Mouse (Mus musculus) C2C12 (cell line): ENCODE data around the gene Veph1. TPM values are rescaled to one million over a fixed set of nuclear protein-coding genes. Genes with fewer than 3 reads are reported as not detected.

ENCODE experiments used
- H3K27me3 ChIP-seq: one replicate; pipeline ENCODE4 v1.6.1; 2011; ENCODE audit not compliant: control insufficient read depth, insufficient read depth, insufficient read length
- H3K36me3 ChIP-seq: one replicate; pipeline ENCODE4 v1.6.1; 2011; ENCODE audit not compliant: control insufficient read depth, insufficient read depth
- H3K4me3 ChIP-seq: one replicate; pipeline ENCODE4 v1.5.1; 2011; ENCODE audit warnings: mild to moderate bottlenecking, control low read depth; ENCODE audit not compliant: poor library complexity, insufficient read depth, severe bottlenecking
- H3K79me2 ChIP-seq: one replicate; pipeline ENCODE4 v1.6.1; 2011; ENCODE audit not compliant: control insufficient read depth, insufficient read depth
- H3K79me3 ChIP-seq: one replicate; pipeline ENCODE4 v1.6.1; 2011; ENCODE audit warnings: low read depth, control low read depth
- H3ac ChIP-seq: one replicate; pipeline ENCODE3; 2011; ENCODE audit warnings: low read depth; ENCODE audit not compliant: control insufficient read depth, insufficient read length
- CEBPB ChIP-seq: IDR thresholded peaks from one replicate; pipeline ENCODE4 v1.6.1; 2011; ENCODE audit warnings: low read depth, mild to moderate bottlenecking, control low read depth, moderate library complexity
- CTCF ChIP-seq: IDR thresholded peaks from one replicate; pipeline ENCODE4 v1.5.1; 2011; ENCODE audit not compliant: control insufficient read depth, insufficient read depth, insufficient read length
- FOSL1 ChIP-seq: IDR thresholded peaks from one replicate; pipeline ENCODE4 v1.8.0; 2011; ENCODE audit warnings: mild to moderate bottlenecking, low read length; ENCODE audit not compliant: poor library complexity, insufficient read depth, severe bottlenecking
- MAX ChIP-seq: IDR thresholded peaks from one replicate; pipeline ENCODE4 v1.6.1; 2011; ENCODE audit warnings: mild to moderate bottlenecking, control low read depth
- MYOD1 ChIP-seq: IDR thresholded peaks from one replicate; pipeline ENCODE4 v1.6.1; 2011; ENCODE audit warnings: low read depth; ENCODE audit not compliant: control insufficient read depth, insufficient read length
- MYOG ChIP-seq: IDR thresholded peaks from one replicate; pipeline ENCODE4 v1.6.1; 2011; ENCODE audit not compliant: control insufficient read depth, insufficient read length; ENCODE audit errors: extremely low read depth
- USF1 ChIP-seq: IDR thresholded peaks from one replicate; pipeline ENCODE4 v1.6.1; 2011; ENCODE audit warnings: low read depth, mild to moderate bottlenecking, control low read depth, moderate library complexity
- polyA plus RNA-seq: library from polyadenylated mRNA; unstranded; fragments of >200 nt; fragmentation: generic; extraction: Trizol; gene quantifications from one replicate; pipeline ENCODE4 v1.2.1, GENCODE M21; 2012; ENCODE audit warnings: missing spikeins

Gene Veph1
- polyA plus RNA-seq, 1 experiment, result not detected

GRCm38 (mm10) chr3:66025454-66025853, 271.2 kb downstream of the Veph1 start:
- Histone ChIP-seq H3K4me3 (no peak overlapping the region), H3K36me3 (no peaks in the 10 kb centered on the region), H3K79me3 (no peaks in the 10 kb centered on the region), H3K79me2 (no peaks in the 10 kb centered on the region), H3K27me3 (no peaks in the 10 kb centered on the region), H3ac (no peak overlapping the region)
- TF ChIP-seq FOSL1 (no peak), USF1 (peak; percentile 37), MAX (no peak), CEBPB (no peak)

- Histone ChIP-seq H3ac (no peak overlapping the region), H3K27me3 (no peaks in the 10 kb centered on the region), H3K36me3 (no peaks in the 10 kb centered on the region), H3K79me2 (no peaks in the 10 kb centered on the region), H3K79me3 (no peaks in the 10 kb centered on the region), H3K4me3 (no peak overlapping the region)
- TF ChIP-seq MAX (no peak), USF1 (peak; percentile 20)
These were observed 272.3 kb downstream of the Veph1 start for GRCm38 (mm10) chr3:66024220-66024792.

GRCm38 (mm10) chr3:66019171-66019570, 277.5 kb downstream of the Veph1 start:
- H3K36me3 ChIP-seq, result no peaks in the 10 kb centered on the region
- H3K79me3 ChIP-seq, result no peaks in the 10 kb centered on the region
- H3K4me3 ChIP-seq, result no peak overlapping the region
- TF ChIP-seq MAX (no peak), CEBPB (no peak), MYOD1 (no peak), FOSL1 (no peak)
- H3ac ChIP-seq, result no peak overlapping the region
- H3K79me2 ChIP-seq, result no peaks in the 10 kb centered on the region
- H3K27me3 ChIP-seq, result no peaks in the 10 kb centered on the region

GRCm38 (mm10) chr3:66007632-66008401, 288.8 kb downstream of the Veph1 start:
- Histone ChIP-seq H3K79me3 (no peaks in the 10 kb centered on the region), H3K79me2 (no peaks in the 10 kb centered on the region), H3K27me3 (no peaks in the 10 kb centered on the region), H3K36me3 (no peaks in the 10 kb centered on the region), H3ac (no peak overlapping the region), H3K4me3 (no peak overlapping the region)
- TF ChIP-seq CEBPB (no peak), USF1 (no peak), FOSL1 (peak; percentile 69), MYOD1 (no peak), CTCF (no peak)

GRCm38 (mm10) chr3:66004989-66005388, 291.6 kb downstream of the Veph1 start:
- TF ChIP-seq CTCF, result no peak
- no peak for TF ChIP-seq MAX
- no peak for TF ChIP-seq USF1
- no peak for TF ChIP-seq MYOG
- no peak for TF ChIP-seq CEBPB
- no peak for TF ChIP-seq FOSL1
- no peaks in the 10 kb centered on the region for H3K36me3 ChIP-seq
- H3ac ChIP-seq, result no peak overlapping the region
- H3K4me3 ChIP-seq, result no peak overlapping the region
- H3K27me3 ChIP-seq, result no peaks in the 10 kb centered on the region
- no peaks in the 10 kb centered on the region for H3K79me2 ChIP-seq
- no peaks in the 10 kb centered on the region for H3K79me3 ChIP-seq

- TF ChIP-seq MYOD1, result no peak
- no peak for TF ChIP-seq CEBPB
- TF ChIP-seq FOSL1, result no peak
- no peak for TF ChIP-seq MYOG
- no peak for TF ChIP-seq USF1
- no peak for TF ChIP-seq CTCF
- no peak for TF ChIP-seq MAX
These were observed 292.3 kb downstream of the Veph1 start for GRCm38 (mm10) chr3:66004220-66004951.

More at GRCm38 (mm10) chr3:66004220-66004951, 292.3 kb downstream of the Veph1 start:
- Histone ChIP-seq H3K36me3 (no peaks in the 10 kb centered on the region), H3K27me3 (no peaks in the 10 kb centered on the region), H3K4me3 (no peak overlapping the region), H3K79me3 (no peaks in the 10 kb centered on the region), H3ac (no peak overlapping the region), H3K79me2 (no peaks in the 10 kb centered on the region)

Other genes starting within 250 kb of the Veph1 start
- gene Ptx3, start 76.9 kb downstream of the Veph1 start, polyA plus RNA-seq, result 0.06 TPM